Mouse (Mus musculus) MEL-GATA-1-ER (cell line): Measurements from ENCODE around the gene Azin2.

ENCODE experiments used
- DNase-seq: peaks from one replicate; pipeline ENCODE4 v3.0.0-alpha.2; 2012; ENCODE audit warnings: low read depth; ENCODE audit errors: extremely low read depth

Azin2 gene

DNA sequence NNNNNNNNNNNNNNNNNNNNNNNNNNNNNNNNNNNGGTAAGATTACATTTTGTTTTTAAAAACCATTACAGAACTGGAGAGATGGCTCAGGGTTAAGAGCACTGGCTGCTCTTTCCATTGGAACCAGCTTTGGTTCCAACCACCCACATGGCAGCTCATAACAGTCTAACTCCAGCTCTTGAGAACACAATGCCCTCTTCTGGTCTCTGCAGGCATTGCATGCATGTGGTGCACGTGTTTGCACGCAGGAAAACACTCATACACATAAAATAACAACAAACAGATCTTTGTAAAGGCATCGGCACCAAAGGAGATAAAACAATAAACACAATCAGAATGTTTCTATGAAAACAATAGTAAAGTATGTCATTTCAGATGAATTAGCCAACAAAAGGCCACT is 19.9 kb downstream of the Azin2 start:
- DNase-seq: no peak

GRCm38 (mm10) chr4:128935595-128935994 is 26.6 kb downstream of the Azin2 start:
- DNase-seq: no peak

GRCm38 (mm10) chr4:128932783-128933182 is 29.5 kb downstream of the Azin2 start:
- no peak for DNase-seq

DNA sequence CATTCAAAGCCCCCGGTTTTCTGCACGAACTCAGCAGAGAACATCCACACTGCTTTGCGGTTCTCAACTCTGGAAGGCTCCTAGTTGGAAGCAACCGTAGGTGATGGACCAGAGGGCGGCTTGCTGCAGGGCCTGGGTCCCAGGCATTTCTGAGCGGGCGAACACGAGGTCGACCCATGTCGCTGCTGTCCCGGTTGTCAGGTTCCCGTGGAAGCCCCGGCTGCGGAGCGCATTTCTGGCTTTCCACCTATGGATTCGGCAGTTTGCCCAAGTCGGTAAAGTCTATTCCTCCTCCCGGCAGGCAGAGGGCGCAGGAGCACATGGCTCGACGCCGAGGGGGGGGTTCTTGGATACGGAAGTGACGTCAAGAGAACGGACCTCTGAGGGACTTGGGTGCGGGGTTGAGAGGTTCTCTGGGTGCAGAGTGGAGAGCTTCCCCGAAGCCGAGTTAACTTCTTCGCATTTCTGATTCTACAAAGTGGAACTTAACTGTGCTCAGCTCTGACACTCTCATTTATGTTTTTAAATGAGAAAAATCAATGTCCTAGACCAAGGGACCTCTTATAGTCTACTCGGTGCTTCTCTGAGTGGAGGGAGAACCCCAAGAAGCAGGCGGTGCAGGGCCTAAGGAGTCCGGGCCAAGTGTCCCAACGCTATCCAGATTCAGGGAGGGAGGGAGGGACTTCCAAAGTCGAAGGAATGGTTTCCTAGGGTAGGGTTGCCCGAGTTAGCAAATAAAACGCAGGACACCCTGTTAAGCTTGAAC is 37.2 kb downstream of the Azin2 start:
- no peak for DNase-seq

DNA sequence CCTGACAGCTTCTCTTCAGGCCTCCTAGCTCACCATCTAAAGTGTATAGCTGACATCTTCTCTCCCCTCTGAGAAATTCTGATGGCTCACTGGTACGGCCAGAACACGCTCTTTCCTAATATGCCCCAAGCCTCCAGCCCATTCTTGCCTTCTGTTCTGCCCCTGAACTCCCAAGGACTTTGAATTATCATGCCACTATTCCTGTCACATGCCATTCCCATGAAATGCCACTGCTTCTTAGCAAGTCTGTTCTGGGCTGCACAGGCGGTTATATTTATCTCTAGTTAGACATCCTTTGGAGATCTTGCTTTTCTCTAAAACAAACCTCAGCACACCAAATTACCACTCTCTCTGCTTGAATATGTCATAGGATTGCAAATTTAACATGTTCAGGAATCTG is 38.6 kb downstream of the Azin2 start:
- no peak for DNase-seq

DNA sequence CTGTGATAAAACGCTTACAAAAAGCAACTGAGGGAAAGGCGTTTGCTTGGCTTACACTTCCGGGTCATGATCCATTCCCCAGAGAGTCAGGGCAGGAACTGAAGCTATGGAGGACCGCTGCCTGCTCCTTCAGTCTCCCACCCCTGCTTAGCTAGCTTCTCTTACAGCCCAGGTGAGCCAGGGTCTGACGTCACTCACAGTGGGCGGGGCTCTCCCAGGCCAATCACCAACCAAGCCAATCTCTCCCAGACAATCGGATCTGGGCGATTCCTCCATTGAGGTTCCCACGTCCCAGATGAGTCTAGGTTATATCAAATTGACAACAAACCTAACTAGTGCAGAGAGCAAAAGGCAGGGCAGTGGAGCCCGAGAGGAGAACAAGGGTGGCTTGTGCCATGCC is 43.1 kb downstream of the Azin2 start:
- no peak for DNase-seq

- DNase-seq: no peak
Measured at GRCm38 (mm10) chr4:128918187-128918586, 44.1 kb downstream of the Azin2 start.

GRCm38 (mm10) chr4:128917756-128918155 is 44.5 kb downstream of the Azin2 start:
- no peak for DNase-seq

DNA sequence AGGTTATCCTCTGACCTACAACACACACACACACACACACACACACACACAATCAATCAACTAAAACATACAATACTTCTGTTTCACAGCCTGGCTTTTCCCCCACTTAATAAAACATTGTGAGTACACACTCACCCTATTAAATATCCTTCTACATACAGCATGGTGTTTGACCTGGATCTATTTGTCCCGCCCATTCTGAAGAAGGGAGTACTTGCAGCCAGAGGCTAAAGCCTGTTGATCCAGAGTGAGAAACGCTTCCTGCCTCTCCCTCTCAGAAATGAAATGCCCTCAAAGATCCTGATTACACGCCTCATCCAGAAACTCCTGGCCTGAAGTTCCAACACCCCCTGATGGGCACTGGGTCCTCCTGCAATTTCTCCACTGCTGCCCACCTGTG is 45.1 kb downstream of the Azin2 start:
- DNase-seq: no peak

DNA sequence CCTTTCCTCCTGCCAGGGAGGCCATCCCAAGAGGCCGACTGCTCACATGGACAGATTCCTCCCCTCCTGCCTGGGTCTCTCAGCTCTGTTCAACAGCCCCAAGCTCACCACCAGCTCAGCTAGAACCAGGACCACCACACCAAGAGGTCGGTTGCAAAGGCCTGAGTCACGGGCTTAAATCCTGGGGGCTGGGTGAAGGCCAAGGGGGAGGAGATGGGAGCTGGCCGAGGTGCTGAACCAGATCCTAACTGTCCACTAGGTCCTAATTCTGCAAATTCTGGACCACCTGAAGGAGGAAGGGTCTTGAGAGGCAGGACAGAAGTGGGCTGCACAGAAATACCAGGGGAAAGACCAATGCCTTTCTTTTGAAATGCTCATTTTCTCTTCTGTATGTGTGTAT is 48.4 kb downstream of the Azin2 start:
- no peak for DNase-seq

DNA sequence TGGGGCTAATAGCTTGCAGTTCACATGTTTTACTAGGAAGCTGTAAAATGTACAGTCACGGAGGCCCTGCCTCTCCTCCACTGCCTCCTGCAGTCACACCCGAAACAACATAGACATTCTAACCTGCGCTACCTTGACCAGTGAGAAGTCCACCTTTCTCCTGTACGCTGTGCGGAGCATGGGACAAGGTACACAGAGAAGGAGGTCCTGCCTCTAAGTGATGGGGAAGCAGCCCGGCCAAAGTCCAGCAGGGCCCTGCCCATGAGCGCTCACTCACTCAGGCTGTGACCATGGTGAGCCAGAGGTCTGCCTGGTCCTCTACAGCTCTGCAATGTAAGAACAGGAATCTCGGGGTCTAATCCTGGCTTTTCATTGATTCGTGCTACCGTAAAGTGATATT is 50.2 kb downstream of the Azin2 start:
- DNase-seq: no peak

GRCm38 (mm10) chr4:128910276-128911063 is 51.8 kb downstream of the Azin2 start:
- DNase-seq: no peak

DNA sequence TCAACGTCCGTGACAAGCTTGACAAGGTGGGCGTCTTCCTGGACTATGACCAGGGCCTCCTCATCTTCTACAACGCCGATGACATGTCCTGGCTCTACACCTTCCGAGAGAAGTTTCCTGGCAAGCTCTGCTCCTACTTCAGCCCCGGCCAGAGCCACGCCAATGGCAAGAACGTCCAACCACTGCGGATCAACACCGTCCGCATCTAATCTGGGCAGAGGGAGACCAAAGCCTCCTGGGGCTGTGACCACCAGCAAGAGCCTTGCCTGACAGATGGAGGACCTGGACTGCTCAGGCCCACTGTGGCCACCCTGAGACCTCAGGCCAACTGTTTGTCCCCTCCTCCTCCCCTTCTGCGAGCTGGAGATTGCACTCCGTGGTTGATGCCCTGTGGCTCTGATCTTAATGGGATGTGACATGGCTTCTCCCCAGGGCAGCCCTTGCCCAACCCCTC is 52.8 kb downstream of the Azin2 start:
- no peak for DNase-seq

- DNase-seq: peak; percentile 15
Measured at GRCm38 (mm10) chr4:128908586-128909377, 53.5 kb downstream of the Azin2 start.

DNA sequence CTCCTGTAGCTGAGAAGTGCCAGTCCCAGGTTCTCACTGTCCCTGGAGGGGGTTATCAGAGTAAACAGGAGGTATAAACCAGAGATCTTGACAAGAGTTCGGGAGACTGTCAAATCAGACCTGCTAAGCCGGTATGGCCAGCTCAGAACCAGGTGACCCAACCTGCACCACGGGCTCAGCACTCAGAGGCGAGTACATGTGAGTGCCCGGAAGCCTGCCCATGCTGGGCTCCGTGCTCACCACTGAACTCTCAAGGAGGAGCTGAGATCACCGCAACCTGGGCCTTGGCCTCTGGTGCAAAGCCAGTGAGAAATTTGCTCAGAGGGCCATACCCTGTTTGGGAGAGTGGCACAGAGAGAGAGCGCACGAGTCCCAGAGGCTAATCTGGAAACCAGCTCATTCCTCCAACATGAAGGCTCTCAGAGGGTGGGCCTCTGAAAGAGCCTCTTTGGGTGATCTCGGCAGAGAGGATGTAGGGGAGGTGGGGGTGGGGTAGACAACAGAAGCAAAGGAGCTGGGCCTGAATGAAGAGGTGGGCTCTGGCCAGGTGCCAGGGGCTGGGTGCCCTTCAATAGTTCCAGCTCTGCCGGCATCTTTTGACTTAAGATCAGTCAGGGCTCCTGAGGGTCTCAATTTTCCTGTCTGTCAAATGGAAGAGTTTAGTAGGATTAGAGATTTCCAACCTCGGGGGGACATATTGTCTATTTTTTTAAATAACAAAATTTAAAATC is 54.8 kb downstream of the Azin2 start:
- DNase-seq: no peak

- no peak for DNase-seq
Measured at GRCm38 (mm10) chr4:128906757-128907156, 55.5 kb downstream of the Azin2 start.

DNA sequence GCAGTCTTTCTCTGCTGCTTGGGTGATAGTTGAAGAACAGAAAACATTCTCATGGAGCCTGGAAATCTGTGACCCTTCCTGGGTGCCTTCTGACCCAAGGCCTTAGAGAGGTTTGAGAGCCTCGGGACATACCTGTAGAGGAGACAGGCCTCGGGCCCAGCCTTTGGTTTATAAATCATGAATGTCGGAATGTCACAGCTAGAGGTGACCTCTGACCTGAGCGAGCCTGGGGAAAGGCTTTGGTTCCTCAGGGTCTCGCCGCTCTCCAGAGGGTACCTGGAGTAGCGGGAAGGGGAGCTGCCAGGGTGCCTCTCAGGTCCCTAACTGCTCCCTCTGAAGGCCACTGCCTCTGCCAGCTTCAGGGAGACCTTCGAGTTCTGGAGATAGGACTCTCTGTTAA is 57.0 kb downstream of the Azin2 start:
- no peak for DNase-seq

- no peak for DNase-seq
Measured at GRCm38 (mm10) chr4:128904035-128904800, 58.0 kb downstream of the Azin2 start.

- no peak for DNase-seq
Measured at GRCm38 (mm10) chr4:128902390-128902789, 59.9 kb downstream of the Azin2 start.

DNA sequence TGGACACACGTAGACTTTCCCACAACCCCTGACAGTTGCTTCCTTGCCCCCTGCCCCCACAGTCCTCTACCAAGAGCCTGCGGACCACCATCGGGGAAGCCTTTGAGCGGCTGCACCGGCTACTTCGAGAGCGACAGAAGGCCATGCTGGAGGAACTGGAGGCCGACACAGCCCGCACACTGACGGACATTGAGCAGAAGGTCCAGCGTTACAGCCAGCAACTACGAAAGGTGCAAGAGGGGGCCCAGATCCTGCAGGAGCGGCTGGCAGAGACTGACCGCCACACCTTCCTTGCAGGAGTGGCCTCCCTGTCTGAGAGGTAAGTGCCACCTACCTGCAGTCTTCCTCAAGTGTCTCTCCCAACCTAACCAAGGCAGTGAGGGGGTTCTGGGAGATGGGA is 61.8 kb downstream of the Azin2 start:
- DNase-seq: no peak

DNA sequence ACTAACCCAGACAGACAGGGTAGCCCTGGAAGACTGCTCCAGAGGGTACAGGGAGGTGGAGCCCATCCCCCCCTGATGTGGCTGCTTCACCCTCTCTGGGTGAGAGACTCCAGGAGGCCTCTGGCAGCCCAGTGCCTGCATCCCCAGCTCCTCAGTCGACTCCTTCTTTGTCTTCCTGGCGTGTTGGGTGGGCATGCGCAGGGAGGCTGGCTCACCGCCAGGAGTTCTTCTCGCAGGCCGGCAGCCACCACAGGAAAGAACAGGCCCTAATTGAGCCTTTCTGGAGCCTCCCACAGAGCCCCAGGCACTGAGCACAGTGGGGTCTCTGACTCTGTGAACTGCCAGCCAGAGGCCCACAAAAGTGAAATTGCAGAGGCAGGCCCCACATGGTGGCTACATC is 62.9 kb downstream of the Azin2 start:
- DNase-seq: no peak
